Mouse (Mus musculus) CD8-positive naive resting alpha-beta T cell, adult 2 months (primary cell): Measurements from ENCODE around the gene Wsb1.

Experiments
- DNase-seq, 2 experiments: peaks; one replicate each; pipeline ENCODE4 v3.0.0; 2022; ENCODE audit warnings: low read depth in 2 of 2, low spot score in 2 of 2

Gene Wsb1

GRCm38 (mm10) chr11:79218061-79218460 lies 36.4 kb downstream of the Wsb1 start:
- peak in 1 of 2 experiments; percentile 7 for DNase-seq

- DNase-seq = no peak
Observed at GRCm38 (mm10) chr11:79217133-79217532, 37.3 kb downstream of the Wsb1 start.

GRCm38 (mm10) chr11:79215539-79215938 lies 38.9 kb downstream of the Wsb1 start:
- DNase-seq = no peak

- DNase-seq = peak; percentile 83 to 86
Observed at GRCm38 (mm10) chr11:79214015-79214418, 40.5 kb downstream of the Wsb1 start.

- no peak for DNase-seq
Observed at GRCm38 (mm10) chr11:79209882-79210471, 44.5 kb downstream of the Wsb1 start.

- no peak for DNase-seq
Observed at GRCm38 (mm10) chr11:79209113-79209512, 45.4 kb downstream of the Wsb1 start.

- no peak for DNase-seq
Observed at GRCm38 (mm10) chr11:79208462-79208861, 46.0 kb downstream of the Wsb1 start.

- no peak for DNase-seq
Observed at GRCm38 (mm10) chr11:79207691-79208090, 46.8 kb downstream of the Wsb1 start.

GRCm38 (mm10) chr11:79204444-79204843 lies 50.0 kb downstream of the Wsb1 start:
- no peak for DNase-seq

GRCm38 (mm10) chr11:79200502-79200901 lies 54.0 kb downstream of the Wsb1 start:
- DNase-seq = no peak

- no peak for DNase-seq
Observed at GRCm38 (mm10) chr11:79198562-79198961, 55.9 kb downstream of the Wsb1 start.

GRCm38 (mm10) chr11:79197846-79198235 lies 56.6 kb downstream of the Wsb1 start:
- DNase-seq = no peak

GRCm38 (mm10) chr11:79196876-79197845 lies 57.3 kb downstream of the Wsb1 start:
- DNase-seq = no peak

- no peak for DNase-seq
Observed at GRCm38 (mm10) chr11:79196196-79196869, 58.1 kb downstream of the Wsb1 start.

- peak; percentile 34 to 50 for DNase-seq
Observed at GRCm38 (mm10) chr11:79192176-79192575, 62.3 kb downstream of the Wsb1 start.

- no peak for DNase-seq
Observed at GRCm38 (mm10) chr11:79191214-79191613, 63.3 kb downstream of the Wsb1 start.

GRCm38 (mm10) chr11:79190257-79190656 lies 64.2 kb downstream of the Wsb1 start:
- no peak for DNase-seq
